Mouse (Mus musculus): ENCODE data around the gene Spns2. TPM values are rescaled to one million over a fixed set of nuclear protein-coding genes. Genes with fewer than 3 reads are reported as not detected.

The Spns2 gene
- total and polyA plus RNA-seq, 3 experiments, result 0.07 to 0.17 (median 0.14) TPM

DNA sequence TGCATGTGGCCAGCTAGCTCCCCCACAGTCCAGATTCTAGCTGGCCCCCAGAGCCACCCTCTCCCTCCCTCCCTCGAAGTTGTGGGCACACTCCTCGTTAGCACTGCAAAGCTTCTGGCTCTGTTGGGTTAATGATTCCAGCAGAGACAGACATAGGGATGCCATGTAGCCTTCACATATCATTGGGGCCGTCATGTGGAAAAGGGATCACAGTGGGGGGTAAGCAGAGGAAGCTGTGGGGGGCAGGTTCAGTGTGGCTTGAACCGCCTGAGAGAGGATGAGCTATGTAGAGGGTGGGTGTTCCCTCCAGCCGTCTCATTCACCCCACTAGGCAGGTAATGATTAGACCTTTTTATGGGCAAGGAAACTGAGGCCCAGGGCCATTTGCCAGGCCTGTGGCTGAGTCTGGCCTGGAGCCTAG, 13.8 kb upstream of the Spns2 start:
- DNase-seq (ENCODE audit: extremely low read depth), result no peak
- Histone ChIP-seq H3K4me2 (ENCODE audit: insufficient read depth, low read depth, poor library complexity, severe bottlenecking) (no peak overlapping the region), H3K9ac (ENCODE audit: insufficient read depth, low read depth) (no peak overlapping the region), H3K36me3 (replicated peaks in 1 of 2; ENCODE audit: control insufficient read depth in 1 of 2, insufficient read depth in 1 of 2, low read length in 1 of 2) (no peaks in the 10 kb centered on the region), H3K27me3 (replicated peaks) (peaks cover 15% of the 10 kb centered on the region), H3K79me2 (replicated peaks; ENCODE audit: control insufficient read depth, extremely low read depth, insufficient read depth, poor library complexity, severe bottlenecking) (no peaks in the 10 kb centered on the region), H3K27ac (ENCODE audit: insufficient read depth, low read depth) (no peak overlapping the region), H3K4me3 (replicated peaks in 1 of 3; ENCODE audit: low read depth in 2 of 3, low read length in 2 of 3, poor library complexity in 1 of 3) (no peak overlapping the region), H3K4me1 (ENCODE audit: control insufficient read depth in 1 of 2, insufficient read depth in 2 of 2) (peaks cover 0 to 29% of the 10 kb centered on the region in 2 experiments; a peak in 2 of 4 replicates), H3K9me3 (replicated peaks; ENCODE audit: low read length) (no peaks in the 10 kb centered on the region)
- in situ Hi-C loops (cut with MboI; ENCODE audit: low pct_ligation_motif_present, low pct_unique_long_range_greater_than_20kb, low sequenced_read_pairs) (no loop called here), dilution Hi-C loops (cut with MboI; ENCODE audit: extremely low pct_ligation_motif_present, extremely low pct_unique_long_range_greater_than_20kb, low sequenced_read_pairs) (no loop called here)
- TF ChIP-seq ELF1 (IDR thresholded peaks at IDR 0.05; ENCODE audit: low read depth, low read length) (no peak), MYC (IDR thresholded peaks at IDR 0.05; ENCODE audit: low read depth, low read length) (no peak), CHD2 (IDR thresholded peaks at IDR 0.05; ENCODE audit: low read length) (no peak), POLR2AphosphoS2 (IDR thresholded peaks at IDR 0.05; ENCODE audit: low read depth, low read length) (no peak)

DNA sequence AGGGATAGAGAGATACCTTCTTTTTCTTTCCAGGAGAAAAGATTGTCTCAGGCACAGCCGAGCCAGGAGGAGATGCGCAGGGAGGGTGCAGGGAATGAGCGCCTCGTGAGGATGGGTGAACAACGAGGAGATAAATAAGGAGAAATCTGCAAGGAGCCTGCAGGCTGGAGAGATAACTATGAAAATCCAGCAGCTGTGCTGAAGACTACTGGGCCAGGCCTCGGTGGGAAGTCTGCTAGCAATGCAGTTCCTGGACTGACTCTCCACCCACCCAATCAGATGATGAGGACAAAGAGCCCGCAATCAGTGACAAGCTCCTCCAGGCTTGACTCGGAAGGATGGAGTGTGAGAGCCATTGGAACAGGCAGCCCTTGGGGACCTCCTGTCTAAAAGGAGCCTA, 12.5 kb upstream of the Spns2 start:
- Histone ChIP-seq H3K9me3 (replicated peaks; ENCODE audit: low read length) (no peaks in the 10 kb centered on the region), H3K79me2 (replicated peaks; ENCODE audit: control insufficient read depth, extremely low read depth, insufficient read depth, poor library complexity, severe bottlenecking) (no peaks in the 10 kb centered on the region), H3K36me3 (replicated peaks in 1 of 2; ENCODE audit: control insufficient read depth in 1 of 2, insufficient read depth in 1 of 2, low read length in 1 of 2) (no peaks in the 10 kb centered on the region), H3K9ac (ENCODE audit: insufficient read depth, low read depth) (no peak overlapping the region), H3K27ac (ENCODE audit: insufficient read depth, low read depth) (no peak overlapping the region), H3K4me1 (ENCODE audit: control insufficient read depth in 1 of 2, insufficient read depth in 2 of 2) (peaks cover 0 to 25% of the 10 kb centered on the region in 2 experiments; a peak in 2 of 4 replicates), H3K4me3 (replicated peaks in 1 of 3; ENCODE audit: low read depth in 2 of 3, low read length in 2 of 3, poor library complexity in 1 of 3) (no peak overlapping the region), H3K4me2 (ENCODE audit: insufficient read depth, low read depth, poor library complexity, severe bottlenecking) (no peak overlapping the region), H3K27me3 (replicated peaks) (peaks cover 20% of the 10 kb centered on the region)
- dilution Hi-C loops (cut with MboI; ENCODE audit: extremely low pct_ligation_motif_present, extremely low pct_unique_long_range_greater_than_20kb, low sequenced_read_pairs) (no loop called here), in situ Hi-C loops (cut with MboI; ENCODE audit: low pct_ligation_motif_present, low pct_unique_long_range_greater_than_20kb, low sequenced_read_pairs) (no loop called here)
- TF ChIP-seq ETS1 (conservative IDR thresholded peaks at IDR 0.05; ENCODE audit: low read depth, low read length) (no peak), NRF1 (IDR thresholded peaks at IDR 0.05; ENCODE audit: low read depth, low read length) (no peak)
- no peak for DNase-seq (ENCODE audit: extremely low read depth)

DNA sequence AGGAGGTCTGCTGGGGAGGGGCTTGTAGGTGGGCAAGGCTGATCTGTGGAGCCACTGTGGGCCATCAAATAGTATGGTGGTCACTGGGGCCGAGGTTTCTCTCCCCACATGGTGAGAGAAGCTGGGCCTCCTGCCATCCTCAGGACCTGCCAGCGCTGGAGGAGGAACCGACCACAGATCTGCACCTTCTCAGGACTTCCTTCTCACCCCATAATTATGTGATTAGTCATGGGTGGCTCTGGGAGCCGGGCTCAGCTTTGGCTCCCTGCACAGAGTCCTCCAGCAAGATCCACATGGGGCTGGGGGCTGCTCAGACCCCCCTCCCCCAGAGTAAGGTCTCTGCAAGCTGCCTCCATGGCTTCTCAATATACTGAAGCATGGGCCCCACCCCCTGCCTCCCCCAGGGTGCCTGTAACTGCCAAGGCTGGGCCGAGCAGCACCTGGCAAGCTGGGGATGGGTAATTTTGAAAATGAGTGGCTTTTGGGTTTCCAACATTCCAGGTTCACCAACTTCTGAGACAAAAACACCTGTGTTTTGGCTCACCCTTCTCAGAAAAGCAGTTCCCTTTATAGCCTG, 11.8 kb upstream of the Spns2 start:
- H3K4me2 ChIP-seq (ENCODE audit: insufficient read depth, low read depth, poor library complexity, severe bottlenecking), result no peak overlapping the region
- H3K4me1 ChIP-seq (ENCODE audit: control insufficient read depth in 1 of 2, insufficient read depth in 2 of 2), result peaks cover 0 to 23% of the 10 kb centered on the region in 2 experiments; a peak in 2 of 4 replicates
- peaks cover 24% of the 10 kb centered on the region for H3K27me3 ChIP-seq (replicated peaks)
- no peak overlapping the region for H3K4me3 ChIP-seq (replicated peaks in 1 of 3; ENCODE audit: low read depth in 2 of 3, low read length in 2 of 3, poor library complexity in 1 of 3)
- in situ Hi-C loops (cut with MboI; ENCODE audit: low pct_ligation_motif_present, low pct_unique_long_range_greater_than_20kb, low sequenced_read_pairs), result no loop called here
- H3K9ac ChIP-seq (ENCODE audit: insufficient read depth, low read depth), result no peak overlapping the region
- no peaks in the 10 kb centered on the region for H3K36me3 ChIP-seq (replicated peaks in 1 of 2; ENCODE audit: control insufficient read depth in 1 of 2, insufficient read depth in 1 of 2, low read length in 1 of 2)
- dilution Hi-C loops (cut with MboI; ENCODE audit: extremely low pct_ligation_motif_present, extremely low pct_unique_long_range_greater_than_20kb, low sequenced_read_pairs), result no loop called here
- H3K27ac ChIP-seq (ENCODE audit: insufficient read depth, low read depth), result no peak overlapping the region
- no peak for TF ChIP-seq MEF2A (IDR thresholded peaks at IDR 0.05; ENCODE audit: borderline replicate concordance, low read depth, low read length)
- no peak for TF ChIP-seq MAFK (IDR thresholded peaks at IDR 0.05; ENCODE audit: insufficient replicate concordance, low read length)
- no peak for TF ChIP-seq EP300 (IDR thresholded peaks at IDR 0.05; ENCODE audit: low read length)
- no peak for TF ChIP-seq ELF1 (IDR thresholded peaks at IDR 0.05; ENCODE audit: low read depth, low read length)
- no peak for TF ChIP-seq TBP (conservative IDR thresholded peaks at IDR 0.05; ENCODE audit: low read depth, low read length)
- no peak for TF ChIP-seq NELFE (IDR thresholded peaks at IDR 0.05; ENCODE audit: low read depth, low read length)
- no peak for TF ChIP-seq ZNF384 (IDR thresholded peaks at IDR 0.05; ENCODE audit: low read depth, low read length)
- TF ChIP-seq RCOR1 (conservative IDR thresholded peaks at IDR 0.05; ENCODE audit: low read depth, low read length), result no peak
- no peaks in the 10 kb centered on the region for H3K9me3 ChIP-seq (replicated peaks; ENCODE audit: low read length)
- no peaks in the 10 kb centered on the region for H3K79me2 ChIP-seq (replicated peaks; ENCODE audit: control insufficient read depth, extremely low read depth, insufficient read depth, poor library complexity, severe bottlenecking)
- DNase-seq (ENCODE audit: extremely low read depth), result no peak

Data from CH12.LX (cell line).